Mouse (Mus musculus) midbrain, embryonic 11.5 days (tissue): ENCODE measurements around the gene Alg12. TPM values are rescaled to one million over a fixed set of nuclear protein-coding genes. Genes with fewer than 3 reads are reported as not detected.

ENCODE experiments used
- polyA plus RNA-seq: library from polyadenylated mRNA; unstranded; fragments of >200 nt; fragmentation: Nextera tagmentation; extraction: Ambion mirVana; gene quantifications from 2 replicates; pipeline ENCODE4 v1.2.1, GENCODE M21; 2014

Gene Alg12
- polyA plus RNA-seq, 1 experiment from 2014 or later: 10.8 TPM

Other genes with a start within 250 kb of the Alg12 start
- gene Zdhhc25, start 219.0 kb downstream of the Alg12 start, polyA plus RNA-seq: not detected in 2 replicates
- gene Brd1, start 85.1 kb downstream of the Alg12 start, polyA plus RNA-seq: 25.9 and 27.6 TPM in 2 replicates
- gene Zbed4, start 67.7 kb downstream of the Alg12 start, polyA plus RNA-seq: 42.5 and 45.6 TPM in 2 replicates
- gene Creld2, start 328 bp upstream of the Alg12 start, polyA plus RNA-seq: 72.5 and 81.7 TPM in 2 replicates
- 30.1 and 30.5 TPM in 2 replicates for gene Pim3, start 42.9 kb upstream of the Alg12 start, polyA plus RNA-seq
- gene Ttll8, start 135.1 kb upstream of the Alg12 start, polyA plus RNA-seq: not detected in 2 replicates
- gene Mlc1, start 159.7 kb upstream of the Alg12 start, polyA plus RNA-seq: 2.6 and 3.7 TPM in 2 replicates
- gene Mov10l1, start 163.6 kb upstream of the Alg12 start, polyA plus RNA-seq: not detected in 2 replicates
- gene Panx2, start 240.4 kb upstream of the Alg12 start, polyA plus RNA-seq: 0.87 and 0.89 TPM in 2 replicates